Mouse (Mus musculus) olfactory bulb, adult 2 months (tissue): ENCODE data around the gene Vps35l.

ENCODE experiments used
- CTCF ChIP-seq: fragments of 200-500 bp; IDR thresholded peaks from 2 replicates; pipeline ENCODE4 v1.5.1; 2012; ENCODE audit warnings: low read depth, mild to moderate bottlenecking, low read length, moderate library complexity; ENCODE audit not compliant: insufficient read depth
- POLR2A ChIP-seq: fragments of 200-500 bp; IDR thresholded peaks from 2 replicates; pipeline ENCODE4 v1.6.1; 2012; ENCODE audit warnings: mild to moderate bottlenecking, low read depth, low read length, moderate library complexity; ENCODE audit not compliant: insufficient read depth

DNA sequence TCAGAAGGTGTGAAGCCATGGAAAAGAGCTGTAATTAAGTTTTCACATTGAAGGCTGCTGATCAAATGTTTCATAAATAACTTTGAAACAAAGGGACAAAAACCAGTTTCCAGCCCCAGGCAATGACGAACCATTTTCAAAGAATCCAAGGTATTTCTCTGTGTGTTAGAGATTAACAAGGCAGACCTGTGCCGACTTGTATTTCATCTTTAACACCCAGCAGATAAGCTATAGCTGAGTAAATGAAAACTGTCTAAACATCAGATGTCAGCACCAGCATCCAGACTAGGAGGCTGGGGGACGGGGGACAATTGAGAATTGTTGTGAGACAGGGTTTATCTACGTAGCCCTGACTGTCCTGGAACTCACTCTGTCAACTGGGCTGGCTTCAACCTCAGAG lies 143.9 kb downstream of the Vps35l start:
- TF ChIP-seq CTCF, result no peak
- TF ChIP-seq POLR2A, result no peak
